Mouse (Mus musculus): ENCODE results near the gene Rab40c. TPM values are rescaled to one million over a fixed set of nuclear protein-coding genes. Genes with fewer than 3 reads are reported as not detected.
A peak's percentile ranks its signal among the peaks of the same experiment; 100 is the strongest.

Gene Rab40c
- total and polyA plus RNA-seq, 2 experiments from 2014 or later, result 31.4 to 46.1 TPM

GRCm38 (mm10) chr17:25838904-25839303 lies 80.6 kb downstream of the Rab40c start:
- ATAC-seq (no peak), DNase-seq (no peak)
- H3K4me1 ChIP-seq (ENCODE audit: insufficient read depth), result peaks cover 33% of the 10 kb centered on the region
- H3K27ac ChIP-seq (ENCODE audit: low read depth, low read length), result no peak overlapping the region
- H3K9me3 ChIP-seq (ENCODE audit: low read length), result no peaks in the 10 kb centered on the region
- WGBS, result 89% methylated on average over 4 of the region's 4 CpGs
- no peak overlapping the region for H3K9ac ChIP-seq
- no peaks in the 10 kb centered on the region for H3K27me3 ChIP-seq (ENCODE audit: insufficient read depth, low read length)
- TF ChIP-seq CTCF (IDR thresholded peaks at IDR 0.05; ENCODE audit: low read depth), result no peak
- H3K4me3 ChIP-seq (ENCODE audit: low read depth, low read length), result no peak overlapping the region
- peaks cover 38% of the 10 kb centered on the region for H3K36me3 ChIP-seq (ENCODE audit: insufficient read depth)
- H3K4me2 ChIP-seq (ENCODE audit: low read depth), result no peak overlapping the region

GRCm38 (mm10) chr17:25837533-25837932 lies 82.0 kb downstream of the Rab40c start:
- Histone ChIP-seq H3K36me3 (ENCODE audit: insufficient read depth) (peaks cover 38% of the 10 kb centered on the region), H3K9ac (peak overlapping the region; percentile 77; the same call in 1 of the 2 replicates), H3K27me3 (ENCODE audit: insufficient read depth, low read length) (no peaks in the 10 kb centered on the region), H3K4me1 (ENCODE audit: insufficient read depth) (peaks cover 27% of the 10 kb centered on the region), H3K4me2 (ENCODE audit: low read depth) (peak overlapping the region; percentile 89), H3K27ac (ENCODE audit: low read depth, low read length) (peak overlapping the region; percentile 84), H3K4me3 (ENCODE audit: low read depth, low read length) (no peak overlapping the region), H3K9me3 (ENCODE audit: low read length) (no peaks in the 10 kb centered on the region)
- WGBS, result 15% methylated on average over 3 of the region's 3 CpGs
- no peak for TF ChIP-seq CTCF (IDR thresholded peaks at IDR 0.05; ENCODE audit: low read depth)
- no peak for ATAC-seq
- no peak for DNase-seq

GRCm38 (mm10) chr17:25837076-25837410 lies 82.5 kb downstream of the Rab40c start, which contains the start of gene Rhbdl1:
Gene Rhbdl1 (minus strand): TSS chr17:25837295.
- 2% methylated on average over 26 of the region's 29 CpGs for WGBS
- peaks cover 28% of the 10 kb centered on the region for H3K4me1 ChIP-seq (ENCODE audit: insufficient read depth)
- peak; percentile 73 for ATAC-seq
- peak within 1 kb of the TSS; percentile 61 for H3K4me3 ChIP-seq (ENCODE audit: low read depth, low read length)
- peak; percentile 94 for DNase-seq
- no peak for TF ChIP-seq CTCF (IDR thresholded peaks at IDR 0.05; ENCODE audit: low read depth)
- H3K9ac ChIP-seq, result peak within 1 kb of the TSS; percentile 77
- peak within 1 kb of the TSS; percentile 84 for H3K27ac ChIP-seq (ENCODE audit: low read depth, low read length)
- no peaks in the 10 kb centered on the region for H3K9me3 ChIP-seq (ENCODE audit: low read length)
- peak within 1 kb of the TSS; percentile 89 for H3K4me2 ChIP-seq (ENCODE audit: low read depth)
- H3K36me3 ChIP-seq (ENCODE audit: insufficient read depth), result peaks cover 34% of the 10 kb centered on the region
- H3K27me3 ChIP-seq (ENCODE audit: insufficient read depth, low read length), result no peaks in the 10 kb centered on the region

GRCm38 (mm10) chr17:25836397-25837075 lies 83.0 kb downstream of the Rab40c start:
- H3K4me3 ChIP-seq (ENCODE audit: low read depth, low read length), result peak overlapping the region; percentile 61
- H3K4me1 ChIP-seq (ENCODE audit: insufficient read depth), result peaks cover 33% of the 10 kb centered on the region
- 24% methylated on average over 21 of the region's 23 CpGs for WGBS
- H3K4me2 ChIP-seq (ENCODE audit: low read depth), result peak overlapping the region; percentile 89
- no peak for DNase-seq
- peaks cover 29% of the 10 kb centered on the region for H3K36me3 ChIP-seq (ENCODE audit: insufficient read depth)
- no peak for TF ChIP-seq CTCF (IDR thresholded peaks at IDR 0.05; ENCODE audit: low read depth)
- H3K27me3 ChIP-seq (ENCODE audit: insufficient read depth, low read length), result no peaks in the 10 kb centered on the region
- ATAC-seq, result peak; percentile 0; the same call in 1 of the 2 replicates
- peak overlapping the region; percentile 77 for H3K9ac ChIP-seq
- peak overlapping the region; percentile 84 for H3K27ac ChIP-seq (ENCODE audit: low read depth, low read length)
- no peaks in the 10 kb centered on the region for H3K9me3 ChIP-seq (ENCODE audit: low read length)

GRCm38 (mm10) chr17:25835816-25836215 lies 83.7 kb downstream of the Rab40c start:
- Histone ChIP-seq H3K4me2 (ENCODE audit: low read depth) (peak overlapping the region; percentile 89), H3K4me3 (ENCODE audit: low read depth, low read length) (no peak overlapping the region), H3K9me3 (ENCODE audit: low read length) (no peaks in the 10 kb centered on the region), H3K9ac (peak overlapping the region; percentile 77; the same call in 1 of the 2 replicates), H3K4me1 (ENCODE audit: insufficient read depth) (peaks cover 37% of the 10 kb centered on the region), H3K27me3 (ENCODE audit: insufficient read depth, low read length) (no peaks in the 10 kb centered on the region), H3K27ac (ENCODE audit: low read depth, low read length) (no peak overlapping the region), H3K36me3 (ENCODE audit: insufficient read depth) (peaks cover 29% of the 10 kb centered on the region)
- DNase-seq (no peak), ATAC-seq (no peak)
- WGBS, result 92% methylated on average over 16 of the region's 16 CpGs
- no peak for TF ChIP-seq CTCF (IDR thresholded peaks at IDR 0.05; ENCODE audit: low read depth)

- DNase-seq, result no peak
- Histone ChIP-seq H3K27me3 (ENCODE audit: insufficient read depth, low read length) (no peaks in the 10 kb centered on the region), H3K9me3 (ENCODE audit: low read length) (no peaks in the 10 kb centered on the region), H3K4me2 (ENCODE audit: low read depth) (no peak overlapping the region), H3K36me3 (ENCODE audit: insufficient read depth) (peaks cover 29% of the 10 kb centered on the region), H3K27ac (ENCODE audit: low read depth, low read length) (no peak overlapping the region), H3K4me3 (ENCODE audit: low read depth, low read length) (no peak overlapping the region), H3K9ac (no peak overlapping the region), H3K4me1 (ENCODE audit: insufficient read depth) (peaks cover 37% of the 10 kb centered on the region)
- WGBS, result 91% methylated on average over 7 of the region's 7 CpGs
- no peak for TF ChIP-seq CTCF (IDR thresholded peaks at IDR 0.05; ENCODE audit: low read depth)
- ATAC-seq, result no peak
Measured at GRCm38 (mm10) chr17:25835301-25835700, 84.2 kb downstream of the Rab40c start.

- Histone ChIP-seq H3K9me3 (ENCODE audit: low read length) (no peaks in the 10 kb centered on the region), H3K27ac (ENCODE audit: low read depth, low read length) (no peak overlapping the region), H3K9ac (no peak overlapping the region), H3K4me1 (ENCODE audit: insufficient read depth) (peaks cover 42% of the 10 kb centered on the region), H3K36me3 (ENCODE audit: insufficient read depth) (peaks cover 29% of the 10 kb centered on the region), H3K4me2 (ENCODE audit: low read depth) (peak overlapping the region; percentile 89), H3K4me3 (ENCODE audit: low read depth, low read length) (peak overlapping the region; percentile 59), H3K27me3 (ENCODE audit: insufficient read depth, low read length) (no peaks in the 10 kb centered on the region)
- WGBS, result 90% methylated on average over 12 of the region's 12 CpGs
- no peak for TF ChIP-seq CTCF (IDR thresholded peaks at IDR 0.05; ENCODE audit: low read depth)
- DNase-seq (no peak), ATAC-seq (no peak)
Measured at GRCm38 (mm10) chr17:25834595-25835222, 84.8 kb downstream of the Rab40c start.

Measured in forebrain, postnatal 0 days (tissue).